Mouse (Mus musculus): Measurements from ENCODE around the gene Haus4. TPM values are rescaled to one million over a fixed set of nuclear protein-coding genes. Genes with fewer than 3 reads are reported as not detected.

The Haus4 gene
- 47.2 and 61.5 TPM in 2 replicates for polyA plus RNA-seq (2012; rRNA removed)

- under 1% methylated on average over 76 of the region's 76 CpGs for WGBS
- H3K27ac ChIP-seq (ENCODE audit: control insufficient read depth, insufficient read depth, low read length), result peak within 1 kb of the TSS; percentile 56
- peak; percentile 82 for DNase-seq
- no peaks in the 10 kb centered on the region for H3K27me3 ChIP-seq (ENCODE audit: control insufficient read depth, insufficient read depth, low read length)
- peak; percentile 53 for TF ChIP-seq CTCF (IDR thresholded peaks at IDR 0.05; ENCODE audit: borderline replicate concordance, control insufficient read depth, extremely low read depth, insufficient read depth, low read length, poor library complexity)
- peak; percentile 95 for TF ChIP-seq POLR2A (IDR thresholded peaks at IDR 0.05; ENCODE audit: control insufficient read depth, extremely low read depth, insufficient read depth, low read length, poor library complexity)
- H3K4me1 ChIP-seq (replicated peaks; ENCODE audit: control insufficient read depth, insufficient read depth, low read length), result peaks cover 5% of the 10 kb centered on the region
- peak within 1 kb of the TSS; percentile 83 for H3K4me3 ChIP-seq (ENCODE audit: control insufficient read depth, insufficient read depth, low read length)
- peaks cover 12% of the 10 kb centered on the region for H3K36me3 ChIP-seq (ENCODE audit: control insufficient read depth, insufficient read depth, low read length)
Observed at GRCm38 (mm10) chr14:54553975-54554769, at the start of gene Haus4. TSS of gene Haus4 (minus strand) at chr14:54554616.

DNA sequence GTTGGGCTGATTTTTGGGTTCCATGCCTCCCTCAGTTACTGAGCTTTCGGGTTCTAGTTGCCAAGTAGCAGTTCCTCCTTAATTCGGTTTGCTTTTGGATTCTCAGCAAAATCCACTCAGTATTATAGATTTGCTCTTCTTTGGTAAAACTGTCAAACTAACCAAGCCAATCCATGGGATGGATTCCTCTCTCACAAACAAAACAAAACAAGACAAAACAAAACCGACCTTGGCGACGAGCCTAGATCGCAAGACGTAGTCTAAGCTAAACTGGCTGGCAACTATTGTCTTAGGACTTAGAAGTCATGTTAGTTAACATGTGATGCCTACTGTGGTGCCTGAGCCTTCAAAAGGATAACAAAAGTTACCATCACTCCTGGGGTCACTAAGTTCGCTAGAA lies 49.3 kb upstream of the Haus4 start:
- WGBS, result 89% methylated on average over 8 of the region's 8 CpGs

GRCm38 (mm10) chr14:54603038-54603654 lies 48.7 kb upstream of the Haus4 start:
- H3K4me3 ChIP-seq (ENCODE audit: control insufficient read depth, insufficient read depth, low read length), result peak overlapping the region; percentile 74
- peak overlapping the region; percentile 64 for H3K27ac ChIP-seq (ENCODE audit: control insufficient read depth, insufficient read depth, low read length)
- H3K36me3 ChIP-seq (ENCODE audit: control insufficient read depth, insufficient read depth, low read length), result no peaks in the 10 kb centered on the region
- no peaks in the 10 kb centered on the region for H3K27me3 ChIP-seq (ENCODE audit: control insufficient read depth, insufficient read depth, low read length)
- peaks cover 4% of the 10 kb centered on the region for H3K4me1 ChIP-seq (replicated peaks; ENCODE audit: control insufficient read depth, insufficient read depth, low read length)
- under 1% methylated on average over 46 of the region's 46 CpGs for WGBS
- peak; percentile 95 for DNase-seq
- TF ChIP-seq POLR2A (IDR thresholded peaks at IDR 0.05; ENCODE audit: control insufficient read depth, extremely low read depth, insufficient read depth, low read length, poor library complexity), result peak; percentile 94
- TF ChIP-seq CTCF (IDR thresholded peaks at IDR 0.05; ENCODE audit: borderline replicate concordance, control insufficient read depth, extremely low read depth, insufficient read depth, low read length, poor library complexity), result 0 out of 2 replicates have a peak, but pooled peaks have one; percentile 47

More for the DNA sequence above, 49.3 kb upstream of the Haus4 start:
- Histone ChIP-seq H3K4me3 (ENCODE audit: control insufficient read depth, insufficient read depth, low read length) (peak overlapping the region; percentile 74; the same call in 1 of the 2 replicates), H3K27ac (ENCODE audit: control insufficient read depth, insufficient read depth, low read length) (no peak overlapping the region), H3K27me3 (ENCODE audit: control insufficient read depth, insufficient read depth, low read length) (no peaks in the 10 kb centered on the region), H3K4me1 (replicated peaks; ENCODE audit: control insufficient read depth, insufficient read depth, low read length) (peaks cover 4% of the 10 kb centered on the region), H3K36me3 (ENCODE audit: control insufficient read depth, insufficient read depth, low read length) (no peaks in the 10 kb centered on the region)
- no peak for DNase-seq
- TF ChIP-seq POLR2A (IDR thresholded peaks at IDR 0.05; ENCODE audit: control insufficient read depth, extremely low read depth, insufficient read depth, low read length, poor library complexity) (no peak), CTCF (IDR thresholded peaks at IDR 0.05; ENCODE audit: borderline replicate concordance, control insufficient read depth, extremely low read depth, insufficient read depth, low read length, poor library complexity) (no peak)

DNA sequence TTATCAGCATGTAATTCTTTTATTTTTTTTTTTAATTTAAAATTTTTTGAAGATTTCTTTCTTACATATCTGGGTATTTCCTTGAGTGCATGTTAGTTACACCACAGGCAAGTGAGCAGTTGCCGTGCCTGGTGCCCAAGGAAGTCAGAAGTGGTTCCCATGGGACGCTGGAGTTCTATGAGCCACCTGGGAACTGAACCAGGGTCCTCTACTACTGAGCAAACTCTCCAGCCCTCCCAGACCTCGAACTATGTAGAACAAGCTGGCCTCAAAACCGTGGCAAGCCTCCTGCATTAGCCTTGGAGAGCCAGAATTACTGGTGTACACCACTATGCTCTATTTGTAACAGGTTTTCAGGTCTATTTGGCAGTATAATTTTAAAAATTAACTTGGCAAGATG lies 48.2 kb upstream of the Haus4 start:
- no peak for TF ChIP-seq CTCF (IDR thresholded peaks at IDR 0.05; ENCODE audit: borderline replicate concordance, control insufficient read depth, extremely low read depth, insufficient read depth, low read length, poor library complexity)
- no peak for TF ChIP-seq POLR2A (IDR thresholded peaks at IDR 0.05; ENCODE audit: control insufficient read depth, extremely low read depth, insufficient read depth, low read length, poor library complexity)
- Histone ChIP-seq H3K4me3 (ENCODE audit: control insufficient read depth, insufficient read depth, low read length) (no peak overlapping the region), H3K27ac (ENCODE audit: control insufficient read depth, insufficient read depth, low read length) (no peak overlapping the region), H3K4me1 (replicated peaks; ENCODE audit: control insufficient read depth, insufficient read depth, low read length) (peaks cover 4% of the 10 kb centered on the region), H3K27me3 (ENCODE audit: control insufficient read depth, insufficient read depth, low read length) (no peaks in the 10 kb centered on the region), H3K36me3 (ENCODE audit: control insufficient read depth, insufficient read depth, low read length) (no peaks in the 10 kb centered on the region)
- no peak for DNase-seq
- 66% methylated on average over 4 of the region's 4 CpGs for WGBS

DNA sequence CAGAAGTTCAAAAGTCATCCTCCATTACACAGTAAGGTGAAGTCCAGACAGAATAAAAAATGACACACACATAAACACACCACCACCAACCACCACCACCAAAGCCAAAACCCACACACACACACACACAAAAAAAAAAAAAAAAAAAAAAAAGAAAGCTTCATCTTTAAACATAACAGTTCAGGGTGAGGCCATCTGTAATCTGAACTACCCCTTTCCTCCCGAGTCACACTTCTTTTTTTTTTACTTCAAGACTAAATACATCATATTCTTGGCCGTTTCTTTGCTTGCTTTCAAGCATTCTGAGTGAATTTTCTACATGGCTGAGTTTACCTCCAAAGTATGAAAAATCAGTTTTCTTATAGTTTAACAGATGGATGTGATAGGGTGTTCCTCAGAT lies 47.2 kb upstream of the Haus4 start:
- Histone ChIP-seq H3K4me1 (replicated peaks; ENCODE audit: control insufficient read depth, insufficient read depth, low read length) (peaks cover 4% of the 10 kb centered on the region), H3K27me3 (ENCODE audit: control insufficient read depth, insufficient read depth, low read length) (no peaks in the 10 kb centered on the region), H3K4me3 (ENCODE audit: control insufficient read depth, insufficient read depth, low read length) (no peak overlapping the region), H3K36me3 (ENCODE audit: control insufficient read depth, insufficient read depth, low read length) (no peaks in the 10 kb centered on the region), H3K27ac (ENCODE audit: control insufficient read depth, insufficient read depth, low read length) (no peak overlapping the region)
- no peak for DNase-seq
- TF ChIP-seq POLR2A (IDR thresholded peaks at IDR 0.05; ENCODE audit: control insufficient read depth, extremely low read depth, insufficient read depth, low read length, poor library complexity) (no peak), CTCF (IDR thresholded peaks at IDR 0.05; ENCODE audit: borderline replicate concordance, control insufficient read depth, extremely low read depth, insufficient read depth, low read length, poor library complexity) (no peak)
- 63% methylated on average over 2 of the region's 2 CpGs for WGBS

DNA sequence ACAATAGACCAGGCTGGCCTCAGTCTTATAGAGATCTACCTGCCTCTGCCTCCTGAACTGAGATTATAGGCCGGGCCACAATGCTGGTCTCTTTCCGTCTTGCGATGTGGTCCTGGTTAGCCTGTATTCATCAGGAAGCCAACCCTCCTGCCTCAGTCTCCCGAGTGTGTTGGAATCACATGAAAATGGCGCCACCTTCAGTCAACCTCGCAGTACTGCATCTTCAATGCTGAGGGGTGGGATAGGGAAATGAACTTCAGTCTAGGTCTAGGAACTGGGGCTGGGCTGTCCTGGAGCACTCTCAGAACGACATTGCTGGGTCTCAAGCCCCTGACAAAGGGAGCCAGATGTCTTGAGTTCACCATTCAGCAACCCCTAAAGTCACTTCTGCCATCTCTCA lies 42.7 kb upstream of the Haus4 start:
- no peaks in the 10 kb centered on the region for H3K27me3 ChIP-seq (ENCODE audit: control insufficient read depth, insufficient read depth, low read length)
- 86% methylated on average over 7 of the region's 7 CpGs for WGBS
- peak; percentile 62; the same call in 1 of the 2 replicates for TF ChIP-seq CTCF (IDR thresholded peaks at IDR 0.05; ENCODE audit: borderline replicate concordance, control insufficient read depth, extremely low read depth, insufficient read depth, low read length, poor library complexity)
- no peak for TF ChIP-seq POLR2A (IDR thresholded peaks at IDR 0.05; ENCODE audit: control insufficient read depth, extremely low read depth, insufficient read depth, low read length, poor library complexity)
- no peak overlapping the region for H3K4me3 ChIP-seq (ENCODE audit: control insufficient read depth, insufficient read depth, low read length)
- peak; percentile 14 for DNase-seq
- H3K27ac ChIP-seq (ENCODE audit: control insufficient read depth, insufficient read depth, low read length), result no peak overlapping the region
- no peaks in the 10 kb centered on the region for H3K36me3 ChIP-seq (ENCODE audit: control insufficient read depth, insufficient read depth, low read length)
- H3K4me1 ChIP-seq (replicated peaks; ENCODE audit: control insufficient read depth, insufficient read depth, low read length), result no peaks in the 10 kb centered on the region
